In genomic region chr11:77936846-77937245, GRCm38 (mm10) we compare ENCODE assay signal across 19 mouse cellular contexts. TPM values are rescaled to one million over a fixed set of nuclear protein-coding genes. Genes with fewer than 3 reads are reported as not detected.
A peak's percentile ranks its signal among the peaks of the same experiment; 100 is the strongest.
DNase-seq lines count a peak whose midpoint lies in the region; ATAC-seq and TF ChIP-seq lines count a peak whose summit lies in the region.
"Had no signal": no experiment of that assay in that cellular context is flagged by ENCODE, and none has a peak within 500 bp of the region (broad histone marks: within the 10 kb centered on the region; RNA-seq: fewer than 3 reads in every experiment).

No protein-coding gene starts in this region.

- H3K4me3 ChIP-seq in midbrain, embryonic 13.5 days (replicated peaks) = peak overlapping the region; percentile 17; the same call in 1 of the 2 replicates
- H3K4me3 ChIP-seq in midbrain, embryonic 10.5 days = no peak overlapping the region
- H3K4me3 ChIP-seq in hindbrain, postnatal 0 days (ENCODE audit: low read length) = no peak overlapping the region
- H3K4me3 ChIP-seq in intestine, embryonic 15.5 days (replicated peaks) = no peak overlapping the region
- H3K4me3 ChIP-seq: erythroblast, embryonic 14.5 days; heart, adult 2 months; limb, embryonic 10.5 days had no signal

- peak overlapping the region; percentile 32 for H3K4me2 ChIP-seq in midbrain, embryonic 13.5 days (replicated peaks)
- H3K4me2 ChIP-seq in hindbrain, postnatal 0 days (ENCODE audit: low read depth, low read length) = peak overlapping the region; percentile 23
- no peak overlapping the region for H3K4me2 ChIP-seq in intestine, embryonic 15.5 days (replicated peaks)

- peak overlapping the region; percentile 49 for H3K9ac ChIP-seq in midbrain, embryonic 13.5 days (replicated peaks)
- H3K9ac ChIP-seq in hindbrain, postnatal 0 days (replicated peaks; ENCODE audit: low read length) = no peak overlapping the region
- H3K9ac ChIP-seq in intestine, embryonic 15.5 days = no peak overlapping the region
- H3K9ac ChIP-seq: liver, embryonic 14.5 days had no signal

- H3K4me1 ChIP-seq in midbrain, embryonic 13.5 days (replicated peaks) = peaks cover 75% of the 10 kb centered on the region
- peaks cover 48% of the 10 kb centered on the region for H3K4me1 ChIP-seq in midbrain, embryonic 10.5 days
- H3K4me1 ChIP-seq in hindbrain, postnatal 0 days (ENCODE audit: insufficient read depth, low read length) = peaks cover 32% of the 10 kb centered on the region
- 0 out of 2 replicates have a peak, but pooled peaks cover 4% of the 10 kb centered on the region for H3K4me1 ChIP-seq in intestine, embryonic 15.5 days (replicated peaks)

- ATAC-seq in midbrain, embryonic 13.5 days = no peak
- ATAC-seq in hindbrain, postnatal 0 days = no peak
- ATAC-seq in intestine, embryonic 15.5 days = no peak
- ATAC-seq: intestine, embryonic 16.5 days had no signal

- WGBS in midbrain, embryonic 13.5 days = 6% methylated on average over 8 of the region's 8 CpGs
- WGBS in midbrain, embryonic 10.5 days = 10% methylated on average over 8 of the region's 8 CpGs
- WGBS in hindbrain, postnatal 0 days = 14% methylated on average over 8 of the region's 8 CpGs
- 7% methylated on average over 8 of the region's 8 CpGs for WGBS in intestine, embryonic 15.5 days

- no peaks in the 10 kb centered on the region for H3K36me3 ChIP-seq in midbrain, embryonic 13.5 days
- no peaks in the 10 kb centered on the region for H3K36me3 ChIP-seq in midbrain, embryonic 10.5 days
- H3K36me3 ChIP-seq in hindbrain, postnatal 0 days (ENCODE audit: insufficient read depth, low read length) = no peaks in the 10 kb centered on the region
- H3K36me3 ChIP-seq in intestine, embryonic 15.5 days = no peaks in the 10 kb centered on the region
- H3K36me3 ChIP-seq: limb, embryonic 10.5 days had no signal

- no peaks in the 10 kb centered on the region for H3K9me3 ChIP-seq in midbrain, embryonic 13.5 days
- H3K9me3 ChIP-seq in midbrain, embryonic 10.5 days (replicated peaks) = no peaks in the 10 kb centered on the region
- no peaks in the 10 kb centered on the region for H3K9me3 ChIP-seq in hindbrain, postnatal 0 days (ENCODE audit: low read length)
- H3K9me3 ChIP-seq in intestine, embryonic 15.5 days = no peaks in the 10 kb centered on the region
- H3K9me3 ChIP-seq: limb, embryonic 10.5 days had no signal

- H3K27me3 ChIP-seq in midbrain, embryonic 13.5 days = peaks cover 77% of the 10 kb centered on the region
- H3K27me3 ChIP-seq in midbrain, embryonic 10.5 days (ENCODE audit: low read depth, poor library complexity, severe bottlenecking) = peaks cover 99% of the 10 kb centered on the region
- no peaks in the 10 kb centered on the region for H3K27me3 ChIP-seq in hindbrain, postnatal 0 days (ENCODE audit: insufficient read depth, low read length)
- H3K27me3 ChIP-seq in intestine, embryonic 15.5 days (replicated peaks) = peaks cover 57% of the 10 kb centered on the region

- no peak for TF ChIP-seq CTCF in hindbrain, postnatal 0 days (IDR thresholded peaks at IDR 0.05; ENCODE audit: low read depth)

- DNase-seq in cerebellum, adult 18-20 months = peak; percentile 51 to 58
- no peak for DNase-seq in cerebellum, adult 8-10 months
- DNase-seq in midbrain, embryonic 10.5 days (ENCODE audit: low spot score) = no peak
- no peak for DNase-seq in hindbrain, postnatal 0 days (ENCODE audit: low spot score)
- DNase-seq in yolk sac, embryonic 10.5 days (ENCODE audit: low spot score) = no peak
- DNase-seq in adrenal gland, adult (ENCODE audit: inconsistent age in 2 of 2, low spot score in 1 of 2) = no peak
- DNase-seq: heart, adult 2 months; heart, postnatal 10 days; kidney, postnatal 10 days; lung, postnatal 14 days; thymus, postnatal 14 days had no signal

- H3K27ac ChIP-seq in midbrain, embryonic 13.5 days = 0 out of 2 replicates have a peak overlapping the region, but pooled peaks have one; percentile 39
- H3K27ac ChIP-seq in midbrain, embryonic 10.5 days (replicated peaks) = no peak overlapping the region
- no peak overlapping the region; the same call in 1 of the 2 replicates for H3K27ac ChIP-seq in hindbrain, postnatal 0 days
- H3K27ac ChIP-seq in intestine, embryonic 15.5 days = no peak overlapping the region
- H3K27ac ChIP-seq: heart, adult 2 months; limb, embryonic 10.5 days; liver, embryonic 14.5 days had no signal

RNA-seq across cellular contexts. Expression of gene Sez6, which starts 6.2 kb away (rescaled TPM):
- polyA plus RNA-seq in midbrain, embryonic 13.5 days (2015; fragmentation: Nextera tagmentation; extraction: Ambion mirVana) = 118 TPM in 2 replicates
- 3.5 and 7.1 TPM in 2 replicates for polyA plus RNA-seq in midbrain, embryonic 10.5 days (2016; fragmentation: Nextera tagmentation; extraction: Ambion mirVana)
- 175 and 177 TPM in 2 replicates for total RNA-seq in hindbrain, postnatal 0 days (2014; rRNA removed)
- 113 and 127 TPM in 2 replicates for polyA plus RNA-seq in hindbrain, postnatal 0 days (2015; fragmentation: Nextera tagmentation; extraction: Ambion mirVana)
- 0.95 and 1.2 TPM in 2 replicates for polyA plus RNA-seq in intestine, embryonic 15.5 days (2015; fragmentation: Nextera tagmentation; extraction: Ambion mirVana)
- total RNA-seq: monocyte, adult 5-6 weeks had no signal
- polyA plus RNA-seq: erythroblast, embryonic 14.5 days had no signal

RNA-seq across cellular contexts. Expression of gene Pipox, which starts 43.0 kb away (rescaled TPM):
- polyA plus RNA-seq in midbrain, embryonic 13.5 days (2015; fragmentation: Nextera tagmentation; extraction: Ambion mirVana) = 8.6 and 11.0 TPM in 2 replicates
- 9.0 and 16.5 TPM in 2 replicates for polyA plus RNA-seq in midbrain, embryonic 10.5 days (2016; fragmentation: Nextera tagmentation; extraction: Ambion mirVana)
- total RNA-seq in hindbrain, postnatal 0 days (2014; rRNA removed) = 2.8 and 6.8 TPM in 2 replicates
- 4.4 and 4.6 TPM in 2 replicates for polyA plus RNA-seq in hindbrain, postnatal 0 days (2015; fragmentation: Nextera tagmentation; extraction: Ambion mirVana)
- 29.8 and 36.1 TPM in 2 replicates for polyA plus RNA-seq in intestine, embryonic 15.5 days (2015; fragmentation: Nextera tagmentation; extraction: Ambion mirVana)
- total RNA-seq: gastrocnemius, adult 18-20 months; monocyte, adult 5-6 weeks had no signal
- polyA plus RNA-seq: erythroblast, embryonic 14.5 days had no signal

RNA-seq across cellular contexts. Expression of gene Phf12, which starts 45.7 kb away (rescaled TPM):
- polyA plus RNA-seq in midbrain, embryonic 13.5 days (2015; fragmentation: Nextera tagmentation; extraction: Ambion mirVana) = 22.7 and 22.8 TPM in 2 replicates
- polyA plus RNA-seq in midbrain, embryonic 10.5 days (2016; fragmentation: Nextera tagmentation; extraction: Ambion mirVana) = 15.8 and 19.0 TPM in 2 replicates
- 31.9 and 34.9 TPM in 2 replicates for total RNA-seq in hindbrain, postnatal 0 days (2014; rRNA removed)
- polyA plus RNA-seq in hindbrain, postnatal 0 days (2015; fragmentation: Nextera tagmentation; extraction: Ambion mirVana) = 8.3 and 8.7 TPM in 2 replicates
- polyA plus RNA-seq in intestine, embryonic 15.5 days (2015; fragmentation: Nextera tagmentation; extraction: Ambion mirVana) = 12.8 and 13.5 TPM in 2 replicates

Comparison
In these comparisons a context has a peak if more than half of its experiments do, and no peak if none do; other contexts are left out.
1. DNase-seq: peak in cerebellum, adult 18-20 months (2 of 2); none in cerebellum, adult 8-10 months (single experiment), midbrain, embryonic 10.5 days (single experiment), hindbrain, postnatal 0 days (single experiment), yolk sac, embryonic 10.5 days (single experiment) and adrenal gland, adult (0 of 2).
2. RNA of gene Sez6, which starts 6.2 kb away (polyA plus RNA-seq): 113 to 127 TPM in hindbrain, postnatal 0 days and 118 TPM in midbrain, embryonic 13.5 days; 3.5 to 7.1 TPM in midbrain, embryonic 10.5 days and 0.95 to 1.2 TPM in intestine, embryonic 15.5 days; every median in the first group is over 10 times any median in the second.